17 mouse cellular contexts compared by ENCODE assay signal in the genomic region with DNA sequence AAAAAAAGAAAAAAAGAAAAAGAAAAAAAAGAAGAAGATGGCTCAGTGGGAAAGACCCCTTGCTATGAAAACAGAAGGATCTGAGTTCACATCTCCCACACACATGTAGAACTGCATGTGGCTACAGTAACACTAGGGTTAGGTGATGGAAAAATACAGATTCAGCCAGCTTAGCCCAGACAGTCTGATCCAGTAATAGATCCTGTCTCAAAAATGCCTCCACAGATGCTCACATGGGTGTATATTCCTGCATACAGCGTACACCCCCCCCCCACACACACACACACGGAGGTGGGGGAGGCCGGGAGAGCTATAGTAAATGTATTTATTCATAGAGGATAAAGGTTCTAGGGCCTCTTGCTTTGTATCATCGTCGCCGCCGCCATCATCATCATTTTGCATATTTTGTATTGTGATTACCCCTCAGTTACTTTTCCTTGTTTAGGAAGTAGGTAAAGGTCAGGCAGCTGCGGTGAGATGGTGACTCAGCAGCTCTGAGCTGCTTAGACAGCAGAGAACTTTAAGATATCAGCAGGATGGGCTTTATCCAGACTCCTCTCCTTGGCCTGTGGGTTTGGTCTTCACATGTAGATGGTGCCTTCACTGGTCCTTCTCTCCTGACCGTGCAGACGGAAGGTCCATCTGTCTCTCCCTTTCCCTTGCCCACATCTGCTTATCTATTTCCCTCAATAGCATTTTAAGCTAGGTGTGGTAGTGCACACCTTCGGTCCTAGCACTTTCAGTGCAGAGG. TPM values are rescaled to one million over a fixed set of nuclear protein-coding genes. Genes with fewer than 3 reads are reported as not detected.
DNase-seq lines count a peak whose midpoint lies in the region; ATAC-seq and TF ChIP-seq lines count a peak whose summit lies in the region.
"Had no signal": no experiment of that assay in that cellular context is flagged by ENCODE, and none has a peak within 500 bp of the region (broad histone marks: within the 10 kb centered on the region; RNA-seq: fewer than 3 reads in every experiment).

No protein-coding gene starts in this region.

- H3K4me1 ChIP-seq in heart, embryonic 11.5 days (ENCODE audit: control insufficient read depth, insufficient read depth, low read length): peaks cover 56% of the 10 kb centered on the region
- H3K4me1 ChIP-seq in CH12.LX (ENCODE audit: control insufficient read depth in 1 of 2, insufficient read depth in 2 of 2): peaks cover 4 to 50% of the 10 kb centered on the region in 2 experiments; a peak in 3 of 4 replicates
- H3K4me1 ChIP-seq in liver, postnatal 0 days (ENCODE audit: insufficient read depth): peaks cover 56% of the 10 kb centered on the region
- H3K4me1 ChIP-seq in midbrain, embryonic 11.5 days (ENCODE audit: control insufficient read depth, insufficient read depth, low read length): no peaks in the 10 kb centered on the region
- H3K4me1 ChIP-seq in embryonic facial prominence, embryonic 10.5 days: no peaks in the 10 kb centered on the region

- TF ChIP-seq EP300 in CH12.LX (IDR thresholded peaks at IDR 0.05; ENCODE audit: low read length): no peak
- TF ChIP-seq EP300 in liver, postnatal 0 days (IDR thresholded peaks at IDR 0.05; ENCODE audit: low read depth): 0 out of 2 replicates have a peak, but pooled peaks have one; percentile 36

- in situ Hi-C loops in CH12.LX (cut with MboI; ENCODE audit: low pct_ligation_motif_present, low pct_unique_long_range_greater_than_20kb, low sequenced_read_pairs): no loop called here

- WGBS in heart, embryonic 11.5 days (ENCODE audit: insufficient replicate concordance): 79% methylated on average over 11 of the region's 11 CpGs
- WGBS in liver, postnatal 0 days (ENCODE audit: insufficient replicate concordance): 56% methylated on average over 11 of the region's 11 CpGs
- 96% methylated on average over 11 of the region's 11 CpGs for WGBS in midbrain, embryonic 11.5 days
- WGBS in embryonic facial prominence, embryonic 10.5 days: 93% methylated on average over 11 of the region's 11 CpGs

- no peak for TF ChIP-seq RAD21 in CH12.LX (IDR thresholded peaks at IDR 0.05; ENCODE audit: low read depth, low read length)

- no peak overlapping the region for H3K9ac ChIP-seq in heart, embryonic 11.5 days (ENCODE audit: low read depth, low read length)
- no peak overlapping the region for H3K9ac ChIP-seq in CH12.LX (ENCODE audit: insufficient read depth, low read depth)
- H3K9ac ChIP-seq in liver, postnatal 0 days (replicated peaks): 0 out of 2 replicates have a peak overlapping the region, but pooled peaks have one; percentile 21
- H3K9ac ChIP-seq in midbrain, embryonic 11.5 days (ENCODE audit: low read length): no peak overlapping the region
- H3K9ac ChIP-seq: heart, embryonic 15.5 days; hindbrain, embryonic 15.5 days; limb, embryonic 15.5 days had no signal

- no peaks in the 10 kb centered on the region for H3K27me3 ChIP-seq in heart, embryonic 11.5 days (ENCODE audit: control insufficient read depth, insufficient read depth, low read length)
- no peaks in the 10 kb centered on the region for H3K27me3 ChIP-seq in CH12.LX (replicated peaks)
- no peaks in the 10 kb centered on the region for H3K27me3 ChIP-seq in liver, postnatal 0 days (ENCODE audit: insufficient read depth, low read length)
- H3K27me3 ChIP-seq in midbrain, embryonic 11.5 days (ENCODE audit: control insufficient read depth, insufficient read depth, low read length): no peaks in the 10 kb centered on the region
- H3K27me3 ChIP-seq in embryonic facial prominence, embryonic 10.5 days (replicated peaks; ENCODE audit: low read depth, poor library complexity, severe bottlenecking): no peaks in the 10 kb centered on the region
- H3K27me3 ChIP-seq: heart, embryonic 15.5 days; hindbrain, embryonic 15.5 days; limb, embryonic 15.5 days had no signal

- dilution Hi-C loops in CH12.LX (cut with MboI; ENCODE audit: extremely low pct_ligation_motif_present, extremely low pct_unique_long_range_greater_than_20kb, low sequenced_read_pairs): no loop called here

- peak; percentile 76 for ATAC-seq in heart, embryonic 11.5 days (replicated peaks; ENCODE audit: insufficient number of reproducible peaks, low FRiP score, low TSS enrichment)
- ATAC-seq in common myeloid progenitor, adult 5-6 weeks (replicated peaks; ENCODE audit: low read depth, poor library complexity, severe bottlenecking): peak; percentile 30
- ATAC-seq in liver, postnatal 0 days: peak; percentile 16; the same call in 1 of the 2 replicates
- ATAC-seq in midbrain, embryonic 11.5 days (ENCODE audit: low FRiP score): no peak

- no peaks in the 10 kb centered on the region for H3K9me3 ChIP-seq in heart, embryonic 11.5 days (replicated peaks; ENCODE audit: control insufficient read depth, low read length)
- no peaks in the 10 kb centered on the region for H3K9me3 ChIP-seq in CH12.LX (replicated peaks; ENCODE audit: low read length)
- no peaks in the 10 kb centered on the region for H3K9me3 ChIP-seq in liver, postnatal 0 days (ENCODE audit: low read length)
- no peaks in the 10 kb centered on the region for H3K9me3 ChIP-seq in midbrain, embryonic 11.5 days (ENCODE audit: control insufficient read depth, low read length)
- no peaks in the 10 kb centered on the region for H3K9me3 ChIP-seq in embryonic facial prominence, embryonic 10.5 days
- H3K9me3 ChIP-seq: heart, embryonic 15.5 days; hindbrain, embryonic 15.5 days; limb, embryonic 15.5 days had no signal

- intact Hi-C loops in left cerebral cortex, postnatal 36 days (cut with DNase I): no loop called here

- no peaks in the 10 kb centered on the region; the same call in 1 of the 2 replicates for H3K36me3 ChIP-seq in heart, embryonic 11.5 days (ENCODE audit: control insufficient read depth, insufficient read depth, low read length)
- peaks cover 2 to 48% of the 10 kb centered on the region in 2 experiments for H3K36me3 ChIP-seq in CH12.LX (replicated peaks in 1 of 2; ENCODE audit: control insufficient read depth in 1 of 2, insufficient read depth in 1 of 2, low read length in 1 of 2)
- peaks cover 9% of the 10 kb centered on the region for H3K36me3 ChIP-seq in liver, postnatal 0 days (replicated peaks; ENCODE audit: insufficient read depth, low read length)
- no peaks in the 10 kb centered on the region for H3K36me3 ChIP-seq in midbrain, embryonic 11.5 days (ENCODE audit: control insufficient read depth, insufficient read depth, low read length)
- H3K36me3 ChIP-seq in embryonic facial prominence, embryonic 10.5 days (replicated peaks): peaks cover 18% of the 10 kb centered on the region
- H3K36me3 ChIP-seq: heart, embryonic 15.5 days; limb, embryonic 15.5 days had no signal

- H3K27ac ChIP-seq in heart, embryonic 11.5 days (ENCODE audit: low read depth, low read length): peak overlapping the region; percentile 41
- no peak overlapping the region for H3K27ac ChIP-seq in CH12.LX (ENCODE audit: insufficient read depth, low read depth)
- peak overlapping the region; percentile 75 for H3K27ac ChIP-seq in liver, postnatal 0 days (ENCODE audit: low read depth)
- no peak overlapping the region for H3K27ac ChIP-seq in midbrain, embryonic 11.5 days (ENCODE audit: low read depth, low read length)
- H3K27ac ChIP-seq in embryonic facial prominence, embryonic 10.5 days (replicated peaks): no peak overlapping the region
- H3K27ac ChIP-seq: hindbrain, embryonic 15.5 days; macrophage had no signal

- H3K79me2 ChIP-seq in CH12.LX (replicated peaks; ENCODE audit: control insufficient read depth, extremely low read depth, insufficient read depth, poor library complexity, severe bottlenecking): peaks cover 4% of the 10 kb centered on the region; the same call in 1 of the 2 replicates

- H3K4me2 ChIP-seq in heart, embryonic 11.5 days: peak overlapping the region; percentile 20
- no peak overlapping the region for H3K4me2 ChIP-seq in CH12.LX (ENCODE audit: insufficient read depth, low read depth, poor library complexity, severe bottlenecking)
- H3K4me2 ChIP-seq in liver, postnatal 0 days (ENCODE audit: low read depth, low read length): peak overlapping the region; percentile 57
- no peak overlapping the region for H3K4me2 ChIP-seq in midbrain, embryonic 11.5 days
- H3K4me2 ChIP-seq: heart, embryonic 15.5 days; hindbrain, embryonic 15.5 days; limb, embryonic 15.5 days had no signal

- no peak for DNase-seq in heart, adult 11 months
- DNase-seq in CH12.LX (ENCODE audit: extremely low read depth): peak; percentile 58
- peak; percentile 36 for DNase-seq in liver, postnatal 0 days
- DNase-seq in left cerebral cortex, postnatal 36 days (ENCODE audit: low spot score in 2 of 2): no peak
- DNase-seq in midbrain, embryonic 11.5 days (ENCODE audit: low spot score, missing footprints): no peak
- no peak for DNase-seq in embryonic facial prominence, embryonic 10.5 days (ENCODE audit: low spot score)
- DNase-seq: cerebellum, postnatal 25 days had no signal

- H3K4me3 ChIP-seq in heart, embryonic 11.5 days (ENCODE audit: low read depth, low read length): no peak overlapping the region
- H3K4me3 ChIP-seq in CH12.LX (replicated peaks in 1 of 3; ENCODE audit: low read depth in 2 of 3, low read length in 2 of 3, poor library complexity in 1 of 3): no peak overlapping the region
- H3K4me3 ChIP-seq in liver, postnatal 0 days (ENCODE audit: low read depth, low read length): no peak overlapping the region
- no peak overlapping the region for H3K4me3 ChIP-seq in midbrain, embryonic 11.5 days (ENCODE audit: low read depth, low read length)
- H3K4me3 ChIP-seq in embryonic facial prominence, embryonic 10.5 days: no peak overlapping the region
- H3K4me3 ChIP-seq: heart, embryonic 15.5 days; hindbrain, embryonic 15.5 days; limb, embryonic 15.5 days had no signal

- no peak for TF ChIP-seq CTCF in CH12.LX (conservative IDR thresholded peaks at IDR 0.05 in 1 of 2, IDR thresholded peaks at IDR 0.05 in 1 of 2; ENCODE audit: low read depth in 2 of 2, low read length in 2 of 2)
- TF ChIP-seq CTCF in liver, postnatal 0 days (IDR thresholded peaks at IDR 0.05; ENCODE audit: low read depth): no peak

- no peak for TF ChIP-seq POLR2A in CH12.LX (IDR thresholded peaks at IDR 0.05; ENCODE audit: low read depth, low read length)

RNA-seq across cellular contexts. Expression of a gene that starts 29.2 kb away (rescaled TPM):
- 19.1 and 19.2 TPM in 2 replicates for polyA plus RNA-seq in heart, embryonic 11.5 days (2014; fragmentation: Nextera tagmentation; extraction: Ambion mirVana)
- total RNA-seq in CH12.LX (2012; rRNA removed): 1.7 and 3.2 TPM in 2 replicates
- not detected in 2 replicates for total RNA-seq in CH12.LX (2014; rRNA removed)
- polyA plus RNA-seq in CH12.LX (2012; ENCODE audit: insufficient read length, low read depth): 6.9 and 10.9 TPM in 2 replicates
- 1.2 TPM in 1 of 2 replicates, not detected in the other for total RNA-seq in common myeloid progenitor, adult 5-6 weeks (2017)
- polyA plus RNA-seq in liver, postnatal 0 days (2015; fragmentation: Nextera tagmentation; extraction: Ambion mirVana): 6.0 and 6.6 TPM in 2 replicates
- not detected for total RNA-seq in left cerebral cortex, postnatal 36 days (2021)
- 23.2 and 26.6 TPM in 2 replicates for polyA plus RNA-seq in midbrain, embryonic 11.5 days (2014; fragmentation: Nextera tagmentation; extraction: Ambion mirVana)
- 20.8 and 25.5 TPM in 2 replicates for polyA plus RNA-seq in embryonic facial prominence, embryonic 10.5 days (2016; fragmentation: Nextera tagmentation; extraction: Ambion mirVana)
- total RNA-seq: gastrocnemius, adult 18-20 months; layer of hippocampus, postnatal 25 days had no signal
- polyA plus RNA-seq: brain, embryonic 14.5 days; small intestine, adult 2 months had no signal

RNA-seq across cellular contexts. Expression of a gene that starts 50.3 kb away (rescaled TPM):
- 45.5 and 75.6 TPM in 2 replicates for polyA plus RNA-seq in heart, embryonic 11.5 days (2014; fragmentation: Nextera tagmentation; extraction: Ambion mirVana)
- total RNA-seq in CH12.LX (2012; rRNA removed): 49.2 and 57.8 TPM in 2 replicates
- 43.1 and 46.6 TPM in 2 replicates for total RNA-seq in CH12.LX (2014; rRNA removed)
- polyA plus RNA-seq in CH12.LX (2012; ENCODE audit: insufficient read length, low read depth): 37.7 and 43.0 TPM in 2 replicates
- total RNA-seq in common myeloid progenitor, adult 5-6 weeks (2017): 19.5 and 32.2 TPM in 2 replicates
- 87.9 and 93.4 TPM in 2 replicates for polyA plus RNA-seq in liver, postnatal 0 days (2015; fragmentation: Nextera tagmentation; extraction: Ambion mirVana)
- 1 to 10 TPM; 7.5 TPM for total RNA-seq in left cerebral cortex, postnatal 36 days (2021)
- 21.6 and 23.5 TPM in 2 replicates for polyA plus RNA-seq in midbrain, embryonic 11.5 days (2014; fragmentation: Nextera tagmentation; extraction: Ambion mirVana)
- polyA plus RNA-seq in embryonic facial prominence, embryonic 10.5 days (2016; fragmentation: Nextera tagmentation; extraction: Ambion mirVana): 72.6 and 78.7 TPM in 2 replicates

RNA-seq across cellular contexts. Expression of a gene that starts 57.9 kb away (rescaled TPM):
- polyA plus RNA-seq in heart, embryonic 11.5 days (2014; fragmentation: Nextera tagmentation; extraction: Ambion mirVana): 15.5 and 18.6 TPM in 2 replicates
- total RNA-seq in CH12.LX (2012; rRNA removed) (13.6 and 14.3 TPM in 2 replicates), CH12.LX (2014; rRNA removed) (12.1 and 14.9 TPM in 2 replicates)
- polyA plus RNA-seq in CH12.LX (2012; ENCODE audit: insufficient read length, low read depth): 18.3 and 29.2 TPM in 2 replicates
- total RNA-seq in common myeloid progenitor, adult 5-6 weeks (2017): 30.9 and 34.4 TPM in 2 replicates
- 9.2 and 11.5 TPM in 2 replicates for polyA plus RNA-seq in liver, postnatal 0 days (2015; fragmentation: Nextera tagmentation; extraction: Ambion mirVana)
- total RNA-seq in left cerebral cortex, postnatal 36 days (2021): 10 to 100 TPM; 87.1 to 96.8 TPM
- 21.7 and 23.6 TPM in 2 replicates for polyA plus RNA-seq in midbrain, embryonic 11.5 days (2014; fragmentation: Nextera tagmentation; extraction: Ambion mirVana)
- polyA plus RNA-seq in embryonic facial prominence, embryonic 10.5 days (2016; fragmentation: Nextera tagmentation; extraction: Ambion mirVana): 12.5 and 13.1 TPM in 2 replicates

Comparison
In these comparisons a context has a peak if more than half of its experiments do, and no peak if none do; other contexts are left out.
1. H3K27ac ChIP-seq: peak in heart, embryonic 11.5 days (single experiment) and liver, postnatal 0 days (single experiment); none in CH12.LX (single experiment), midbrain, embryonic 11.5 days (single experiment) and embryonic facial prominence, embryonic 10.5 days (single experiment).
2. H3K4me2 ChIP-seq: peak in heart, embryonic 11.5 days (single experiment) and liver, postnatal 0 days (single experiment); none in CH12.LX (single experiment) and midbrain, embryonic 11.5 days (single experiment).
3. DNase-seq: peak in CH12.LX (single experiment) and liver, postnatal 0 days (single experiment); none in heart, adult 11 months (single experiment), left cerebral cortex, postnatal 36 days (0 of 2), midbrain, embryonic 11.5 days (single experiment) and embryonic facial prominence, embryonic 10.5 days (single experiment).